Mouse (Mus musculus) 416B (cell line): Measurements from ENCODE around the gene Oxnad1.
"Not testable (repeated sequence)": the region's sequence is repeated elsewhere in the genome, so short reads cannot be mapped to it uniquely, and the experiment has no call there.

Source experiments
- DNase-seq: peaks from one replicate; pipeline ENCODE4 v3.0.0; 2011; ENCODE audit warnings: low read depth

Gene Oxnad1

DNA sequence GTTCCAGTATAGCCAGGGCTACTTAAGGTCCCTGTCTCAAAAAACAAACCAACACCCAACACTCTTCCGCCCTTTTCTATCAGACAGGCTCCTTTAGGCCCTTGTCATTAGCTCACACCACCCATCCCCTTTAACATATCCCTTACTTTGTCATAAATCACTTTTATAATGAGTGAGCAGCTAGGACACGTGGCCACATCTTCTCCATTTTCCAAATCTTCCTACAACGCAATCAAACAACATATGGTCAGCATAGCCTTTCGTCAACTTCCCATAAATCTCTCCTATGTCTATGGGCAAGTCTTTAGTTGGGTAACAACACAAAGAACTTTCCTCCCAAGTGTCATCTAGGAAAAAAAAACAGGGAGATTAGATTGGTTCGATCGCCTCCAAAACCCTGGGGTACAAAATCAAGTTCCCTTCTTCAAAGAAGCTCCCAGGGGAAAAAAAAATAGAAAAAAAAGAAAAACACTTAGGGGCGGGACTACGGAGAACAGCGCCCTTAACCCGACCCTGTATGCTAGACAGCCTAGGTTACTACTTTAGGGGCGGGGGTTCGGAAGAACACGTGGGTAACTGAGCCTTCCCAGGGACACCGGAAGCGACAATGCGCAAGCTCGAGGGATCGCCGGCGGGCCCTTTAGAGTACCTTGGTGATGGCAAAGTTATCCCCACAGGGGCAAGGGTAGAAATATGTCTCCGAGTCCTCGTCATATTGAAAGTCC, at the start of gene Oxnad1:
Gene Oxnad1, plus strand, starts transcription at position 614 of the 725 bp plus-strand sequence.
- DNase-seq: peak; percentile 98

DNA sequence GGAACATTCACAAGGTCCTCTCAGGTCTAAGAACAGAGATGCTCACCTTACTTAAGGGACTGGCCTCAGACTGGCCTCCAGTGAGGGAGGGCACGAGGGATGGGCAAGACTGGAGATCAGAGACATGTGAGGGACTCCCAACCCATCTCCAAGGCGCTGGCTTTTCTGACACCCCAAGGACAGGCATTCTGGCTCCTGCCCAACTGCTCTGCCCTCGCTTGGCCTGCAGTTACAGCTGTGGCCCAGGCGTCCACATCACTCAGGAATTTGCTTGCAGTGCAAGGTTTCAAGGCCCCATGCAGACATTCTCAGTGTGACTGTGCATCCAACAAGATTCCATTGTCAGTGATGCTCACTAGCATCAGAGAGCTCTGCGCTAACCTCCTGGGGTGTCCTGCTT, 48.7 kb upstream of the Oxnad1 start:
- DNase-seq: no peak

DNA sequence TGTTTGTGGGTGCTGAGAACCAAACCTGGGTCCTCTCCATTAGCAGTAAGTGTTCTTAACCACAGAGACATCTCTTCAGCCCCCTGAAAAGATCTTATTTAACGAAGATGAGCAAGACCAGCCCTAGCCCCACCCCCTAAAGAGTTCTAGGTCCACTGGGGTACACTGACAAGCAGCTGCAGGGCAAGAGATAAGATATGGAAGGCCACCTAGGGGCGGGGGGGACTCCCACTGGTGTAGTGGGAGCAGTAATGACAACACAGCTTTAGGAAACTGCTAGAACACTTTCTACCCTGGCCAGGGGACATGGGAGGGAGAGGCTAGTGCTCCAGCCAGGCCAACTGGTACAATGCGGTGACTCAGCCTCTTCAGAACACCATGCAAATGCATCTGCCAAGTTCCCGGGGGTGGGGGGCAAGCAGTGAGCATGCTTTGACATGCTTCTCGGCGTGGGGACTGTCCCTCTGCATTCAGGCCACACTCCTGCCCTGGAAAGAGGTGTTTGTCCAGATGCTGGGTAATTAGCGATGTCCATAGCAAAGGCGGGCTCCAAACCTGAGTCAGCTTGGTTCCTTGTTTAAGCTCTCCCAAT, 47.4 kb upstream of the Oxnad1 start:
- no peak for DNase-seq

DNA sequence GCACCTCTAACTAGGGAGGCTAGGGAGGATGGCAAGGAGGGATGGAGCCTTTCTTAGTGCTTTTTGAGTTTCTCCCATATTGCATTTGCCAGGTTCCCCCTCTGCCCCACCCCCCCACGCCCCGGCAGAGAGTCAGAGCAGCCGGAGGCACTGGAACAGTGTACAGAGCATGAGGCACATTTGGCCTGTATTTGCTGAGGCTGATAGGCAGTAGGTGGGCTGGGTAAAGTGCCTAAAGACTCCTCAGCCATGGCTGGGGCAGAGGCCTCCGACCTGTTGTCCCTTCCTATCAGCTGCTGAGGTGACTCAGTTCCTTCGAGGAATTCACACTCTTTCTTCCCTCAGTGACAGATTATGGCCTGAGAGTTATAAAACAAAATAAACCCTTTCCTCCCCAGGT, 43.1 kb upstream of the Oxnad1 start:
- DNase-seq: no peak

DNA sequence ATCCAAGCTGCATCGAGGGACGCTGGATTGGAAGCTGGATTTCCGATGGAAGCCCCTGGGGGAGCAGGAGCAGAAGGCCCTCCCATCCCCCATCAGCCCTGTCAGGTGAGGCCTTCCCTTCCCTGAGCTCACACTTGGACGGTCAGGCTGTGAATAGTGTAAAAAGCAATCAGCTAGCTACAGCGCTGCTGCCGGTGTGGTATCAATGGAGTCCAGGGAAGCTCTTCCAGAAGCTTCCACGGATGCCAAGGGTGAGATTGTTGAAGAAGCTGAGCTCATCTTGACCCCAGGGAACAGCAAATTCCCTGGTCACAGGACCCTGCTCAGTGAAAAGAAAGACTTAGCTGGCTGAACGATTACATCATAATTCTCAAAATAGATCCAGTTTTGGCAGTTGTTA, 38.8 kb upstream of the Oxnad1 start:
- DNase-seq: no peak

DNA sequence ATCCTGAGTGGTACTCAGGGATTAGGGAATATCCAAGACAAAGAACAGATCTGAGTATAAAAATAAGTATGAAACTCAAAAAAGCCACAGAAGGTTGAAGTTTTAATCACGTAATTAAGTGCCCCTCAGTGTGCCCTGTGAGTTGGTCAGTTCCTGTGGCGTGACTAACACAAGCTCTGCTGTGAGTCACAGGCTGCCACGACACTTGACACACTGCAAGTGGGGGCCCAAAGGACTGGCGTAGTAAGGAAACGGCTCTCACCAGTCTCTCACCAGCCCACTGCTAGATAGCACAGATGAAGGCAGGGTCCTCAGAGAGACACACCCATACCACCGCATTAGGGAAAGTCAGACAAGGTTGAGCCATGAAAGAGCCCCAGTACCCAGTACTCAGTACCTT, 35.0 kb upstream of the Oxnad1 start:
- DNase-seq: peak; percentile 54

DNA sequence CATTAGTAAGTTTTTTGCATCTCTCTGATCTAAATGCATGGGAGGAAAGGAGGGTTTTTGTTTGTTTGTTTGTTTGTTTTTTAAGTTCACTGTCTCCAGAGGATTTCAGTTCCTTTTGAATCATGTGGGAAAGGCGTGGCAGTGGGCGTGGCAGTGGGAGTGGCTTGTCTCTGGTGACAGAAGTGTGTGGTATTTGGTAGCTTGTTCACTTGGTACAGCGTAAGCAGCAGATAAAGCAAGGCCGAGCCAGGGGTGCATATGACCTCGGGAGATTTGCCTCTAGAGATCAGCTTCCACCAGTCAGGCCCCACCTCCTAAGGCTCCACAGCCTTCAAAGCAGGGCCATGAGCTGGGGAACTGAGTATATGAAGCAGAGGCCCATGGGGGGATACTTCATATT, 31.3 kb upstream of the Oxnad1 start:
- no peak for DNase-seq

DNA sequence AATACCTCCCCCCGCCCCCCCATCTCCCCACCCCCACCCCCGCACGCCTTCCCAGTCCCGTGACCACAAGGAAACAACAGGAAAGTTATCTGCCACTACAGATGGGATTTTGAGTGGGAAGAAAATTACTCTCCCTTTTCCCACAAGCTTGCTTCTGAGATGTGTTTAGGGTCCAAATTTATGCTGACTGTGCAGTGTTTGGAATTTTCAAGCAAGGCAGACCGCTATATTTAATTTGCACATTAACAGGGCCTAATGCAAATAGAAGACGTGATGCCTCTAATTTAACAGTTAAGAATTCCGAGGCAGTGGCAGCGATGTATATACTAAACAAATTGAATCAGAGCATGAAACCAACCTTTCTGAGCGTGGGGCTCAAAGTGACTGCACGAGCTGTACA, 30.4 kb upstream of the Oxnad1 start:
- DNase-seq: no peak

DNA sequence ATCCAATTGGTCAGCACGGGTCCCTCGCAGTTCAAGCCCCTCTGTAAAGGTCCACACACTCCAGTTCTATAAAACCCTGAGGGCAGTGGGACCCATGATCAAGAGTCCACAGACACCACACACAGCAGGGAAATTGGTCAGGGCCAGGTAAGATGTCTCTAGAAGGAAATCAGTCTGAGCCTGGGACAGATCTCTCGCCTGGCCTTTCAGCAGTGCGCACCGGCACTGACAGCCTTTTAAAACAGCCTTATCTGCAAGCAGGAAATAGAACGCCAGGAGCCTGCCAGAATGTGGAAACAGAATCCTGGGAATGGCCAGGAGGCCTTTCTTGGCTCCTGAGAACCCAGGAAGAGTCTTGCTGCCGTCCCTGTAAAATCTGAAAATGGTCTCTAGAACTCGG, 29.4 kb upstream of the Oxnad1 start:
- DNase-seq: no peak

DNA sequence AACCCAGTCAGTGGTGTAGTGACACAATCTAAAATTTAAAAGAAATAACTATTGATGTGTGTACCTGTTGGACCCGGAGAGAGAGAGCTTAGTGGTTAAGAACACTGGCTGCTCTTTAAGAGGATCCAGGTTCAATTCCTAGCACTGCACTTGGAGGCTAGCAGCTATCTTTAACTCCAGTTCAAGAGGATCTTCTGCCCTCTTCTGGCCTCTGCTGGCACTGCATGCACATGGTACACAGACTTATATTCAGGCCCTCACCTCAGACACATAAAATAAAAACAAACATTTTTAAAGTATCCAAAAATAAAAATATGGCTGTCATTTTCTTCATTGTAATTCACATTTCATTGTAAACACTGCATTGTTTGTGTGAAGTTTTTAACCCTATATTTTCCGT, 28.5 kb upstream of the Oxnad1 start:
- DNase-seq: peak; percentile 45

DNA sequence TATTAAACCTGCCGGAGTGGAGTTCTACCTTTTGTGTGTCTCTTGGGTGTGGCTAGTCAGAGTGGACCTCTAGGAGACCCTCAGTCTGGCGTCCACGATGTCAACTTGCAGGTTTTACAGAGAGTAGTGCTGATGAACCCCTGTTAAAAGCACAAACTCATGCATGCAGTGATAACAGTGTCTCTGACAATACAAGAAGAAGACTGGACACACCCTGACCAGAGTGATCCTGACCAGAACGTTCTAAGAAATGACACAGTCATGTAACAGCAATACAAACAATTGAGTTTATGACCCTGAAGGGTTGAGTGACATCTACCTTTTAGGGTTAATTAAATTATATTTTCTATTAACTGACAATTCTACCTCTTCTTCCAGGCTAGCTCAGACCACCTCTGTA, 27.5 kb upstream of the Oxnad1 start:
- DNase-seq: no peak

DNA sequence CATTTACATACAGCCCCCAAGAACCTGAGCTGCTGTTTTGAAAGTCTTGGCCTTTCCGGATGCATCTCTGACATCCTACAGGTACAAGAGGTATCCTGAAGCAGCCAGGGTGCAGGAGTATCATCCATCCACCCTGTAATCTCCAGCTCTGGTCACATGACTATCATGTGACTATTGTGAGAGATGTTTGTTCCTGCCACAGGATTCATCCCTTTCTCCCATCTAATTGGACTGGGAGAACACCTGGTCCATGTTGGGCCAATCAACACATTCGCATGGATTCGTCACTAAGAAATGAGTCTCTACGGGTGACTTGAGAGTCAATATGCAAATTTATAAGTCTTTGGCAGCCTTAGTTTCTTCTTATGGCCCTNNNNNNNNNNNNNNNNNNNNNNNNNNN, 23.8 kb upstream of the Oxnad1 start:
- no peak for DNase-seq

DNA sequence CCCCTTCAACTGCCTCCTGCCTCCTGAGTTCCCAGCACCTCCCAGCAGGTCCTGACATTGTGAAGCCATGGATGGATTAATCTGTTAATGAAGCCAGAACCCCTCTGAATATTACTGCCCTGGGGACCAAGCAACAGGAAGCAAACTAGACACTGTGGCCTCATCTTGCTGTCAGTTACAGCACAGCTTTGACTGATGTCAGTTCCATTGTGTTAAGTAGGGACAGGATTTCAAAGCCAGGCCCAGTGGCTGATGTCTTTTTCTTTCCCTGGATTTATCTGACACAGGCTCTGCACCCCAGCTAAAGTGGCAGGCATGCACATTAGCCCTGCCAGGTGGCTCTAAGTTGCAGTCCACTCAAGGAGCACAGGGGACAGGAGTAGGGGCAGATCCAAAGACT, 12.4 kb upstream of the Oxnad1 start:
- DNase-seq: no peak

DNA sequence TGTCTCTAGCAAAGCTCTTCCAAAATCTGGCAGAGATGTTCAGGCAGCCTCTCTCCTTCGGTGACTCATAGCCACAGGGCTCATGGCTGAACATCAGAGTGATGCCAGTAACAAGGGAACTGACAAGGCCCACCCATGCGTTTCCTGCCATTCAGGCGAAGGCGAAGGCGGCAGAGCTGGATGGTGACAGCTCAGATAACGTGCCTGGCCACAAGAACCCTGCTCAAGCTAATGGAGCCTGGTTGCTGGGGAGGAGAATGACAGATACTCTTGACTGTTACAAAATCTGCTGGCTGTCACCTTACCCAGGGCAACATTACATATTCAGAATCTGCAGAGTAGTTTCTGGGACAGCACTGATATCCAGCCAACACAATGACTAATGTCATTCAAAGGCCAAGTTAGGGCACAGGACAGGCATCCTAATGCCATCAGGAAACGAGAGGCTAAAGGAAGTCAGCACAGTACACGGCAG, 11.9 kb upstream of the Oxnad1 start:
- peak; percentile 90 for DNase-seq

DNA sequence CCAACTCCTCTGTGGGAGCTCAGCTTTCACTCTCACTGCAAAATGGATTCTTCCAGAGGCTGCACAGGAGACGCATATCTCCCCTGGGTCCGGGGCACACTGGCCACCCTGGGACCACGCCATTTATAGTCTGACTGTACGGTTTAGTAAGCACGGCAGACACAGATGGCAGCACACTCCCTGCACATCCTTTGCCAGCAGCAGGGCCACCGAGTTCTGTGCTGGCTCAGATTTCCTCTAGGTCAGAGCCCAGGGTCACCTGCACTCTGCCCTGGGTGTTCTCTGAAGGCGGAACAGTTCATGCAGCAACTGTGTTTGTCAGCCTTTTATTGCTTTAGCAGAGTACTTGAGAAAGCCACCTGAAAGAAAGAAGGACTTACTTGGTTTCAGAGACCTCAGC, 11.3 kb upstream of the Oxnad1 start:
- no peak for DNase-seq

DNA sequence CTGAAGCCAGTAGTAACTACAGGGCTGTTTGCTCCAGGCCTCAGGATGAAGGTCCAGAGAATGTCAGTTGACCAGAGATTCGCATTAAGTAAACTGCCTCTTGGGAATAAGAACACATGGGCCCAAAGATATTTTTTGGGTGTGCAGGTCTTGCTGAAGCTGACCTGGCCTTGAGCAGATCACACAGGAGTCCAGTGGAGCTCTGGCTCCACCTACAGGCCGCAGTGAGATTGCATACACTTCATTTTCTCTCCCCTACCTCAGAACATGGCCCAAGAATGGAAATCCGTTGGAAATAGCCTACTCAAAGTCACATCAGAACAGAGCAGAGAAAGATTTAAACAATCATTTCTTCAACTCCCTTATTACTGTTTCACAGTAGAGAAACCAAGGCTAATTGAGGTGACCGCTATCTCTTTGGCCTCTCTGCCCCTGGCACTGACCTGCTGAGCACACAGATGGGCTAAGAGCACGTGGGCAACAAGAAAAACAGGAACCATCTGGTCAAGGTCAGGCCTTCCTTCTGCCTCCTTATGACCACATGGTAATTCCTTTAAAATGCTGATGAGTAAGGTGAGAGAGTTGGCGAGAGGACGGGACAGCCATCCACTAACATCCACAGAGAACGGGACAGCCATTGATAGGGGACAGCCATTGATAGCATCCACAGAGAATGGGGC, 8.1 kb upstream of the Oxnad1 start:
- peak; percentile 91 for DNase-seq

DNA sequence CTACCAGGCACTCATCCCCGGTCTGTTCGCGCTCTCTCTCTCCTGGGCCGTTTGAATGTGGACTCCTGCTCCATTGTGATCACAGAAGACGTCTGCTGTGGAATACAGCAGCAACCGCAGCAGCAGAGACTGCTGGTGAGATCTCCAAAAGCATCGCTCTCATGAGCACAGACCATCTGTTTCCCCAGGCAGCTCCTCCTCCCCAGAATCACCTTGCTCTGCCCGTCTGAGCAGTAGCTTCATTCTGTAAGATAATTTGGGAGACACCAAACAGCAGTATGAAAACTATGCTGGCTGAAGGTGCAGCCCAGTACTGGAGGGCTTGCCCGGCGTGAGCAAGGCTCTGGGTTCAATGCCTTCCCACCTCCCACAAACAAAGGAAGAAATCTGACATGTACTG, 4.1 kb upstream of the Oxnad1 start:
- no peak for DNase-seq

DNA sequence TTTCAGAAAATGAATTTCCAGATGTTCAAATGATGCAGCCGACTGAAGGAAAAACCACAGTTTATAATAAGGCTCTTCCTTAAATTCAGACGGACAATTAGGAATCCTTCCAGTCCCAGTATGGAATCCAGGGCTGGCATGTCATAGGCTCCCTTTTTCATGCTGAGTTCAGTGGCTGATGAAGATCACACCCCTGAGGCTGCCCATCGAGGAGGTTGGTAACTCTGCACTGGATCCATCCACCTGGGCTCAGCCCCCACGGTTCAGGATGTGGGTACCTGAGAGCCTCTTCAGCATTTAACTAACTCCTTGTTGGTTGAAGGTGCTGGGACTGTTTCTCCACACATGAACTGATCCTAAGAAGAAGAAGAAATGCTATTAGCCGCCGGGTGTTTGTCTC, 2.3 kb upstream of the Oxnad1 start:
- no peak for DNase-seq

DNA sequence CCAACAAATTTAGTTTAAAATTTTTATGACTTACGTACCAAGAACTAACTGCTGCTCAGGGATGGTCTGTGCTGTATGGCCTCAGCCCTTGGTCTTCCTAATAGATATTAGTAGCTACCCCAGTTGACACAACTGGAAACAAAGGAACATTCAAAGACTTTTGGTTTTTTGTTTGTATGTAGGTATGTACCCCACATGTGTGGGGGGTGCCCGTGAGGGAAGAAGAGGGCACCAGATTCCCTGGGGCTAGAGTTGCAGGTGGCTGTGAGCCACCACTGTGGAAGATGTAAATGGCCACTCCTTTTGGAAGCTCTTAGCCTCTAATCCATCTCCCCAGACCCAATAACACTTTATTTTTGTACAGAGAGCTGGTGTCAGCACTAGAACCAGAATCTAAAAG, 1.7 kb upstream of the Oxnad1 start:
- no peak for DNase-seq

DNA sequence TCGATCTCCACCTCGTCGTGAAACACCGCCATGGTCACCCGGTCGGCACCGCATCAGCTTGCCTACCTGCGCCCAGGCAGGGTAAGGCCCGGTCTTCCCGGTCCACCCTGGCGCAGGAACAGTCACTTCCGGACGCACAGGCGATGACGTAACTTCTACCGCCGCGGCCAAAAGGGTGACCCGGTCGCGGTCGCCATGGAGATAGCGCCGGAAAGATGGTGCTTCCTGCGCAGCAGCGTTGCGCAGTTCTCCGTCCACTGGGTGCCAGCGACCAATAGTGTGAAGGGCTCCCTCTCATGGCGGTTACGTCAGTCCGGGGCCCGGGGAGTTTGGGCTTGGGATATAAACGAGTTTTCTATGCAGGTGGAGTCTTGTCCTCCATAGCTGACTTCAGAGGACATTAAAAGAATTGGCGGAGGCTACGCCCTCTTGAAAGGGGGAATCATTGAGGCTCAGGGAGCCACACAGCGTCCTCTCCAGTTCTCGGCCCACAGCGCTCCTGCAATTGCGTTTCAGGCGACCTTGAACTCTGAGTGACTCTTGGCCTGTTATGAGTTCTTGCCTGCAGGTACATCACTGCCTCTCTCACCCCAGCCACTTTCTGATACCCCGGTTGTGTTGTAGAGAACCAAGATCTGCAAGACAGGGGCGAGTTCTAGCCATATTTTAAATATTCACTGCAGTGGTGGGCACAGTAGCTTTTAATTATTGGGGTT, 470 bp downstream of the Oxnad1 start, which contains the start of gene Dph3:
Gene Dph3, minus strand, starts transcription at position 244 of the 716 bp plus-strand sequence.
- peak; percentile 99 for DNase-seq

DNA sequence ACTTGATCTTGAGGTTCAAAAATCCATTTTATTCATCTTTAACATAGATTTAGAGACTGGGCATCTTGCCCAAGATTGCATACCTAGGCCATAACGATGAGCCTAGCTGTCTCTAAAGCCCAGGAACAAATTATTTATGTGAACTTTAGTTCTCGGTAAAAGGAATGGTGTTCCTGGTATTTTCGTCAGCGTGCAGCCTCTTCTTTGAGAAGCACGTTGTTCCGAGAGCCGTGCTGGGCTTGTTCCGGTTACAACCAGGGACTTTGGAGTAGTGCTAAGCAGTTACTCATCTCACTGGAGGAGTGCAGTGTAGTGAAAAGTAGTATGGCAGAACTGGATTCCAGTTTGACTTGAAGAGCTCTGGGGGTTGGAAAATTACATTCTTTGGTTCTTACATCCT, 1.1 kb downstream of the Oxnad1 start:
- DNase-seq: peak; percentile 78

DNA sequence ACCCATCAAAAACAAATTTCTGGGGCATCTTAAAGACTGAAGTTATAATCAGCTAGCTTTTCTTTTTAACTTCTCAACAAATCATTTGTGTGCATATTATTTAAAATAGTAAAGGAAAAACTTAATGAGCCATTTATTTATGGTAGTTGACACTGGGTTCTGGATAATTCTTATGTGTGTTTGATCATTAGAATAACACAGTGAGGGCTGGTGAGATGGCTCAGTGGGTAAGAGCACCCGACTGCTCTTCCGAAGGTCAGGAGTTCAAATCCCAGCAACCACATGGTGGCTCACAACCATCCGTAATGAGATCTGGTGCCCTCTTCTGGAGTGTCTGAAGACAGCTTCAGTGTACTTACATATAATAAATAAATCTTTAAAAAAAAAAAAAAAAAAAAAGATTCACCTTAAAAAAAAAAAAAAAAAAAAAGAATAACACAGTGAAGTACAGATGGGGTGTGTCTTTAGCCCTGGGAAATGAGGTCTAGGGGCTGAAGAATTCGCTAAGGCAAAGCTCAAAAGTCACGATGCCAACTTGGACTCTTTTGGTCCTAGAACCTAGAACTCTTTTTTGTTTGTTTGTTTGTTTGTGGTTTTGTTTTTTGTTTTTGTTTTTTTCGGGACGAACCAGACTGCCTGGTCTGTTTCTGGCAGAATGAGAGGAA, 2.5 kb downstream of the Oxnad1 start:
- DNase-seq: not testable (repeated sequence)
